Comparison of ENCODE assay signal across 8 mouse cellular contexts in the genomic region with DNA sequence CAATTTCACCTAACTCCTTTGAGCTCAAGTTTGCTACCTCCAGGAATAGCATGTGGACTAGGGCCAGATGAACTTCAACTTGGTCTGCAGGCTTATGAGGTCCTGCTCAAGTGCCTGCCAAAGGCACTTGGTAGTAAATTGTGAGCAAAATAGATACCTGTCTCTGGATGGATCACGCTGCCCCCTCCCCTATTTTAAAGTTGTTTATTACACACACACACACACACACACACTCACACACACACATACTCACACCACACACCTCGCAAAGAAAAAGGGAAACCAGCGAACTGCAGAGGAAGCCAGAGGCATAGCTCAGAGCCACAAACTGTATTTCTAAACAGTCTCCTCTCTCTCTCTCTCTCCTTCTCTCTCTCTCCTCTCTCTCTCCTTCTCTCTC. TPM values are rescaled to one million over a fixed set of nuclear protein-coding genes. Genes with fewer than 3 reads are reported as not detected.
DNase-seq lines count a peak whose midpoint lies in the region; ATAC-seq and TF ChIP-seq lines count a peak whose summit lies in the region.

No protein-coding gene starts in this region.

- peak overlapping the region; percentile 85 for H3K4me3 ChIP-seq in liver, adult 2 months (ENCODE audit: insufficient read depth, low read depth, low read length)
- peak overlapping the region; percentile 68; the same call in 1 of the 2 replicates for H3K4me3 ChIP-seq in liver, embryonic 15.5 days (replicated peaks)

- no peaks in the 10 kb centered on the region for H3K9me3 ChIP-seq in liver, embryonic 15.5 days (replicated peaks)

- peak overlapping the region; percentile 100 for H3K27ac ChIP-seq in liver, adult 2 months (replicated peaks; ENCODE audit: insufficient read depth, low read depth, low read length)
- peak overlapping the region; percentile 19; the same call in 1 of the 2 replicates for H3K27ac ChIP-seq in liver, embryonic 15.5 days (replicated peaks)

- no peaks in the 10 kb centered on the region for H3K36me3 ChIP-seq in liver, adult 2 months (ENCODE audit: control insufficient read depth, insufficient read depth, low read length)
- no peaks in the 10 kb centered on the region for H3K36me3 ChIP-seq in liver, embryonic 15.5 days (replicated peaks)

- peaks cover 9% of the 10 kb centered on the region; the same call in 1 of the 2 replicates for H3K79me2 ChIP-seq in liver, adult 2 months (ENCODE audit: control insufficient read depth, insufficient read depth, low read length)

- TF ChIP-seq POLR2A in liver, adult 2 months (IDR thresholded peaks at IDR 0.05; ENCODE audit: extremely low read depth, insufficient read depth, low read length) = 0 out of 2 replicates have a peak, but pooled peaks have one; percentile 25

- peaks cover 4% of the 10 kb centered on the region for H3K4me1 ChIP-seq in liver, adult 2 months (ENCODE audit: control insufficient read depth, insufficient read depth, low read length)
- peaks cover 28% of the 10 kb centered on the region for H3K4me1 ChIP-seq in liver, embryonic 15.5 days (replicated peaks)

- no peaks in the 10 kb centered on the region for H3K27me3 ChIP-seq in liver, adult 2 months (ENCODE audit: control insufficient read depth, insufficient read depth, low read length)
- H3K27me3 ChIP-seq in liver, embryonic 15.5 days = peaks cover 100% of the 10 kb centered on the region

- 10% methylated on average over 3 of the region's 3 CpGs for WGBS in liver, adult 2 months
- under 1% methylated on average over 3 of the region's 3 CpGs for WGBS in liver, embryonic 15.5 days (ENCODE audit: insufficient replicate concordance)

- ATAC-seq in liver, embryonic 15.5 days (ENCODE audit: insufficient read depth) = no peak

- H3K9ac ChIP-seq in liver, adult 2 months (ENCODE audit: low read depth, low read length) = peak overlapping the region; percentile 99
- no peak overlapping the region for H3K9ac ChIP-seq in liver, embryonic 15.5 days

- TF ChIP-seq CTCF in liver, adult 2 months (IDR thresholded peaks at IDR 0.05; ENCODE audit: low read depth, low read length) = no peak

- DNase-seq in liver, adult 2 months (ENCODE audit: extremely low read depth, low read depth, low spot score) = peak; percentile 86
- DNase-seq in liver = no peak
- peak; percentile 45 for DNase-seq in cerebellum, adult 9-11 months
- peak; percentile 34 for DNase-seq in heart, postnatal 4 days
- peak; percentile 48 for DNase-seq in thymus, postnatal 4 days
- no peak for DNase-seq in right cerebral cortex, postnatal 4 days
- no peak for DNase-seq in ovary, postnatal 36 days (ENCODE audit: low spot score)

- peak overlapping the region; percentile 91 for H3K4me2 ChIP-seq in liver, embryonic 15.5 days

RNA-seq across cellular contexts. Expression of gene Gm37419, which starts 2.1 kb away (rescaled TPM):
- total RNA-seq in liver, adult 2 months (2014; rRNA removed) = not detected in 2 replicates
- polyA plus RNA-seq in liver, adult 2 months (2012; rRNA removed) = not detected in 2 replicates
- total RNA-seq in heart, postnatal 4 days (2021) = not detected
- not detected in 2 replicates for polyA plus RNA-seq in liver, embryonic 15.5 days (2015; fragmentation: Nextera tagmentation; extraction: Ambion mirVana)

RNA-seq across cellular contexts. Expression of gene Bcl6, which starts 2.5 kb away (rescaled TPM):
- 20.6 and 21.2 TPM in 2 replicates for total RNA-seq in liver, adult 2 months (2014; rRNA removed)
- polyA plus RNA-seq in liver, adult 2 months (2012; rRNA removed) = 4.5 and 5.9 TPM in 2 replicates
- total RNA-seq in heart, postnatal 4 days (2021) = 1 to 10 TPM; 1.5 TPM
- 0.25 and 0.33 TPM in 2 replicates for polyA plus RNA-seq in liver, embryonic 15.5 days (2015; fragmentation: Nextera tagmentation; extraction: Ambion mirVana)

RNA-seq across cellular contexts. Expression of gene Rtp2, which starts 54.0 kb away (rescaled TPM):
- not detected in 2 replicates for total RNA-seq in liver, adult 2 months (2014; rRNA removed)
- not detected in 2 replicates for polyA plus RNA-seq in liver, adult 2 months (2012; rRNA removed)
- not detected for total RNA-seq in heart, postnatal 4 days (2021)
- polyA plus RNA-seq in liver, embryonic 15.5 days (2015; fragmentation: Nextera tagmentation; extraction: Ambion mirVana) = not detected in 2 replicates

Comparison
In these comparisons a context has a peak if more than half of its experiments do, and no peak if none do; other contexts are left out.
1. DNase-seq: peak in liver, adult 2 months (single experiment), cerebellum, adult 9-11 months (single experiment), heart, postnatal 4 days (single experiment) and thymus, postnatal 4 days (single experiment); none in liver (single experiment), right cerebral cortex, postnatal 4 days (single experiment) and ovary, postnatal 36 days (single experiment).